Mouse (Mus musculus): ENCODE measurements around the gene Utp4.

- no peak for TF ChIP-seq POLR2A (IDR thresholded peaks at IDR 0.05; ENCODE audit: borderline replicate concordance, extremely low read depth, low read depth, low read length)
- no peak for TF ChIP-seq CTCF (IDR thresholded peaks at IDR 0.05; ENCODE audit: insufficient read depth, low read length)
These were observed 26.9 kb downstream of the Utp4 start for GRCm38 (mm10) chr8:106920395-106920741.
